Mouse (Mus musculus) midbrain, postnatal 0 days (tissue): Measurements from ENCODE around the gene Bcas3. TPM values are rescaled to one million over a fixed set of nuclear protein-coding genes. Genes with fewer than 3 reads are reported as not detected.

Experiments
- ATAC-seq: fragments of 200-750 bp; cut with Nextera tagmentation; 2 replicates; pipeline ENCODE4 v1.8.0; 2017; ENCODE audit warnings: moderate number of reproducible peaks, mild to moderate bottlenecking, moderate TSS enrichment, moderate library complexity; ENCODE audit not compliant: low FRiP score
- DNase-seq: peaks from one replicate; pipeline ENCODE4 v3.0.0-alpha.2; 2015; ENCODE audit warnings: low spot score
- H3K27ac ChIP-seq: fragments of 300-500 bp; sonication (generic); 2 replicates; pipeline ENCODE4 v1.5.1; 2014; ENCODE audit warnings: low read depth, mild to moderate bottlenecking, low read length, mixed read lengths
- H3K27me3 ChIP-seq: fragments of 300-500 bp; sonication (generic); 2 replicates; pipeline ENCODE4 v1.6.1; 2014; ENCODE audit warnings: low read length, control low read depth, mixed read lengths; ENCODE audit not compliant: insufficient read depth
- H3K36me3 ChIP-seq: fragments of 300-500 bp; sonication (generic); 2 replicates; pipeline ENCODE4 v1.6.1; 2014; ENCODE audit warnings: low read length, control low read depth, mixed read lengths; ENCODE audit not compliant: insufficient read depth
- H3K4me1 ChIP-seq: fragments of 300-500 bp; sonication (generic); 2 replicates; pipeline ENCODE4 v1.6.1; 2014; ENCODE audit warnings: mild to moderate bottlenecking, control low read depth, antibody characterized with exemption, low read length, mixed read lengths; ENCODE audit not compliant: insufficient read depth
- H3K4me2 ChIP-seq: fragments of 300-500 bp; sonication (generic); 2 replicates; pipeline ENCODE4 v1.6.1; 2014; ENCODE audit warnings: low read depth, mild to moderate bottlenecking, low read length, mixed read lengths; ENCODE audit not compliant: poor library complexity, severe bottlenecking
- H3K4me3 ChIP-seq: fragments of 300-500 bp; sonication (generic); 2 replicates; pipeline ENCODE4 v1.5.1; 2014; ENCODE audit warnings: low read depth, mild to moderate bottlenecking, low read length, moderate library complexity
- H3K9ac ChIP-seq: fragments of 300-500 bp; sonication (generic); replicated peaks from 2 replicates; pipeline ENCODE4 v1.6.1; 2014; ENCODE audit warnings: mild to moderate bottlenecking, low read length, moderate library complexity, mixed read lengths; ENCODE audit not compliant: poor library complexity, severe bottlenecking
- H3K9me3 ChIP-seq: fragments of 300-500 bp; sonication (generic); 2 replicates; pipeline ENCODE4 v1.6.1; 2016; ENCODE audit warnings: low read length, control low read depth
- CTCF ChIP-seq: IDR thresholded peaks from 2 replicates; pipeline ENCODE4 v1.5.1; 2016; ENCODE audit warnings: antibody characterized with exemption, mild to moderate bottlenecking
- WGBS: fragments of 180-500 bp; shearing (Covaris S2); extraction: QIAGEN DNeasy Blood & Tissue Kit; methylation state at CpG from one replicate; pipeline ENCODE4 v1.1.7; 2014; 5-methylcytosine and 5-hydroxymethylcytosine counted together
- polyA plus RNA-seq: library from polyadenylated mRNA; unstranded; fragments of >200 nt; fragmentation: Nextera tagmentation; extraction: Ambion mirVana; gene quantifications from 2 replicates; pipeline ENCODE4 v1.2.1, GENCODE M21; 2015
- total RNA-seq: library from RNA; depleted of rRNA; stranded (reverse); fragments of >200 nt; gene quantifications from 2 replicates; pipeline ENCODE4 v1.2.3, GENCODE M21; 2014

Bcas3 gene
- total and polyA plus RNA-seq, 2 experiments from 2014 or later: 28.4 to 34.7 TPM

- TF ChIP-seq CTCF: no peak
- WGBS: 80% methylated on average over 3 of the region's 3 CpGs
- H3K27ac ChIP-seq: no peak overlapping the region
- DNase-seq: no peak
- no peak for ATAC-seq
- no peaks in the 10 kb centered on the region for H3K36me3 ChIP-seq
- H3K9ac ChIP-seq: no peak overlapping the region
- H3K4me2 ChIP-seq: no peak overlapping the region
- H3K27me3 ChIP-seq: no peaks in the 10 kb centered on the region
- H3K9me3 ChIP-seq: no peaks in the 10 kb centered on the region
- H3K4me3 ChIP-seq: no peak overlapping the region
- no peaks in the 10 kb centered on the region for H3K4me1 ChIP-seq
Observed at GRCm38 (mm10) chr11:85613586-85613985, 260.6 kb downstream of the Bcas3 start.

GRCm38 (mm10) chr11:85614431-85614830 is 261.5 kb downstream of the Bcas3 start:
- ATAC-seq (no peak), DNase-seq (no peak)
- no peak overlapping the region for H3K4me2 ChIP-seq
- no peaks in the 10 kb centered on the region for H3K27me3 ChIP-seq
- no peak overlapping the region for H3K9ac ChIP-seq
- no peak for TF ChIP-seq CTCF
- WGBS: 91% methylated on average over 7 of the region's 7 CpGs
- no peaks in the 10 kb centered on the region for H3K4me1 ChIP-seq
- no peak overlapping the region for H3K4me3 ChIP-seq
- H3K27ac ChIP-seq: no peak overlapping the region
- H3K36me3 ChIP-seq: no peaks in the 10 kb centered on the region
- H3K9me3 ChIP-seq: no peaks in the 10 kb centered on the region

- Histone ChIP-seq H3K4me2 (no peak overlapping the region), H3K9me3 (no peaks in the 10 kb centered on the region), H3K4me1 (no peaks in the 10 kb centered on the region), H3K9ac (no peak overlapping the region), H3K27ac (no peak overlapping the region), H3K36me3 (no peaks in the 10 kb centered on the region), H3K27me3 (no peaks in the 10 kb centered on the region), H3K4me3 (no peak overlapping the region)
- no peak for DNase-seq
- WGBS: 76% methylated on average over 7 of the region's 7 CpGs
- no peak for ATAC-seq
- TF ChIP-seq CTCF: no peak
Observed at GRCm38 (mm10) chr11:85615421-85615820, 262.5 kb downstream of the Bcas3 start.

GRCm38 (mm10) chr11:85621486-85621885 is 268.5 kb downstream of the Bcas3 start:
- H3K4me2 ChIP-seq: no peak overlapping the region
- H3K4me3 ChIP-seq: no peak overlapping the region
- H3K36me3 ChIP-seq: no peaks in the 10 kb centered on the region
- no peak overlapping the region for H3K27ac ChIP-seq
- ATAC-seq (no peak), DNase-seq (no peak)
- H3K27me3 ChIP-seq: no peaks in the 10 kb centered on the region
- no peak for TF ChIP-seq CTCF
- no peak overlapping the region for H3K9ac ChIP-seq
- H3K9me3 ChIP-seq: no peaks in the 10 kb centered on the region
- WGBS: 41% methylated on average over 2 of the region's 2 CpGs
- no peaks in the 10 kb centered on the region for H3K4me1 ChIP-seq

- H3K9ac ChIP-seq: no peak overlapping the region
- H3K4me3 ChIP-seq: no peak overlapping the region
- no peaks in the 10 kb centered on the region for H3K4me1 ChIP-seq
- no peaks in the 10 kb centered on the region for H3K36me3 ChIP-seq
- no peak overlapping the region for H3K27ac ChIP-seq
- no peaks in the 10 kb centered on the region for H3K27me3 ChIP-seq
- WGBS: 91% methylated on average over 8 of the region's 8 CpGs
- no peak for ATAC-seq
- no peaks in the 10 kb centered on the region for H3K9me3 ChIP-seq
- H3K4me2 ChIP-seq: no peak overlapping the region
- peak; percentile 36 for DNase-seq
- TF ChIP-seq CTCF: no peak
Observed at GRCm38 (mm10) chr11:85621994-85622393, 269.0 kb downstream of the Bcas3 start.

GRCm38 (mm10) chr11:85625206-85625605 is 272.2 kb downstream of the Bcas3 start:
- Histone ChIP-seq H3K4me2 (no peak overlapping the region), H3K4me3 (no peak overlapping the region), H3K36me3 (no peaks in the 10 kb centered on the region), H3K9me3 (no peaks in the 10 kb centered on the region), H3K9ac (no peak overlapping the region), H3K27me3 (no peaks in the 10 kb centered on the region), H3K4me1 (no peaks in the 10 kb centered on the region), H3K27ac (no peak overlapping the region)
- DNase-seq: no peak
- no peak for ATAC-seq
- TF ChIP-seq CTCF: no peak
- WGBS: 83% methylated on average over 5 of the region's 5 CpGs
